ENCODE assay signal across 8 mouse cellular contexts in genomic region chr5:124248845-124249613, GRCm38 (mm10). TPM values are rescaled to one million over a fixed set of nuclear protein-coding genes. Genes with fewer than 3 reads are reported as not detected.
DNase-seq lines count a peak whose midpoint lies in the region; ATAC-seq and TF ChIP-seq lines count a peak whose summit lies in the region.

No protein-coding gene starts in this region.

- H3K27ac ChIP-seq in intestine, embryonic 16.5 days (ENCODE audit: low read length), result peak overlapping the region; percentile 69
- H3K27ac ChIP-seq in liver, postnatal 0 days (ENCODE audit: low read depth), result peak overlapping the region; percentile 92
- H3K27ac ChIP-seq in olfactory bulb, adult 2 months (ENCODE audit: insufficient read depth, low read depth, low read length), result peak overlapping the region; percentile 70

- 2% methylated on average over 56 of the region's 77 CpGs for WGBS in intestine, embryonic 16.5 days
- WGBS in liver, postnatal 0 days (ENCODE audit: insufficient replicate concordance), result 2% methylated on average over 64 of the region's 77 CpGs
- WGBS in olfactory bulb, adult 2 months, result 3% methylated on average over 76 of the region's 77 CpGs

- ATAC-seq in intestine, embryonic 16.5 days, result peak; percentile 73
- ATAC-seq in liver, postnatal 0 days, result peak; percentile 63

- H3K4me3 ChIP-seq in intestine, embryonic 16.5 days (ENCODE audit: low read length), result peak overlapping the region; percentile 75
- H3K4me3 ChIP-seq in liver, postnatal 0 days (ENCODE audit: low read depth, low read length), result peak overlapping the region; percentile 72
- H3K4me3 ChIP-seq in olfactory bulb, adult 2 months (ENCODE audit: insufficient read depth, low read depth, low read length), result peak overlapping the region; percentile 87

- DNase-seq in 3T3-L1 (ENCODE audit: low read depth, low spot score) (peak; percentile 23), R1 (ENCODE audit: low read depth, low spot score) (peak; percentile 43)
- DNase-seq in cerebellum, postnatal 36 days, result peak; percentile 62
- DNase-seq in gastrocnemius, postnatal 4 days (ENCODE audit: low spot score in 2 of 2), result peak; percentile 46 to 66
- DNase-seq in liver, postnatal 0 days, result peak; percentile 71
- DNase-seq in urinary bladder, postnatal 25 days (ENCODE audit: low spot score), result peak; percentile 60

- TF ChIP-seq CTCF in liver, postnatal 0 days (IDR thresholded peaks at IDR 0.05; ENCODE audit: low read depth), result no peak
- no peak for TF ChIP-seq CTCF in olfactory bulb, adult 2 months (IDR thresholded peaks at IDR 0.05; ENCODE audit: insufficient read depth, low read depth, low read length)

- peak overlapping the region; percentile 85 for H3K4me2 ChIP-seq in intestine, embryonic 16.5 days (ENCODE audit: low read depth, low read length)
- peak overlapping the region; percentile 88 for H3K4me2 ChIP-seq in liver, postnatal 0 days (ENCODE audit: low read depth, low read length)

- H3K9ac ChIP-seq in intestine, embryonic 16.5 days (ENCODE audit: low read depth, low read length), result peak overlapping the region; percentile 82
- peak overlapping the region; percentile 84 for H3K9ac ChIP-seq in liver, postnatal 0 days (replicated peaks)

- TF ChIP-seq EP300 in liver, postnatal 0 days (IDR thresholded peaks at IDR 0.05; ENCODE audit: low read depth), result no peak

- H3K27me3 ChIP-seq in intestine, embryonic 16.5 days (replicated peaks; ENCODE audit: control insufficient read depth, insufficient read depth, low read length), result no peaks in the 10 kb centered on the region
- H3K27me3 ChIP-seq in liver, postnatal 0 days (ENCODE audit: insufficient read depth, low read length), result no peaks in the 10 kb centered on the region

- H3K4me1 ChIP-seq in intestine, embryonic 16.5 days (ENCODE audit: control insufficient read depth, insufficient read depth, low read length), result 0 out of 2 replicates have a peak, but pooled peaks cover 7% of the 10 kb centered on the region
- H3K4me1 ChIP-seq in liver, postnatal 0 days (ENCODE audit: insufficient read depth), result peaks cover 15% of the 10 kb centered on the region
- H3K4me1 ChIP-seq in olfactory bulb, adult 2 months (ENCODE audit: control insufficient read depth, insufficient read depth, low read length), result peaks cover 28% of the 10 kb centered on the region

- no peak for TF ChIP-seq POLR2A in olfactory bulb, adult 2 months (IDR thresholded peaks at IDR 0.05; ENCODE audit: insufficient read depth, low read depth, low read length)

- H3K9me3 ChIP-seq in intestine, embryonic 16.5 days (ENCODE audit: control insufficient read depth, low read length), result no peaks in the 10 kb centered on the region
- H3K9me3 ChIP-seq in liver, postnatal 0 days (ENCODE audit: low read length), result no peaks in the 10 kb centered on the region

- no peaks in the 10 kb centered on the region; the same call in 1 of the 2 replicates for H3K36me3 ChIP-seq in intestine, embryonic 16.5 days (ENCODE audit: control insufficient read depth, insufficient read depth, low read length)
- peaks cover 5% of the 10 kb centered on the region; the same call in 1 of the 2 replicates for H3K36me3 ChIP-seq in liver, postnatal 0 days (replicated peaks; ENCODE audit: insufficient read depth, low read length)

RNA-seq across cellular contexts. Expression of gene Pitpnm2, which starts 0.5 kb away (rescaled TPM):
- total RNA-seq in gastrocnemius, postnatal 4 days (2021), result 10 to 100 TPM; 24.7 to 28.9 TPM
- 1.8 and 2.4 TPM in 2 replicates for polyA plus RNA-seq in intestine, embryonic 16.5 days (2015; fragmentation: Nextera tagmentation; extraction: Ambion mirVana)
- polyA plus RNA-seq in liver, postnatal 0 days (2015; fragmentation: Nextera tagmentation; extraction: Ambion mirVana), result 2.1 and 2.4 TPM in 2 replicates
- polyA plus RNA-seq in olfactory bulb, adult 2 months (2012; ENCODE audit: insufficient read depth, insufficient read length, low replicate concordance, missing spikeins), result 145 TPM in 1 of 2 replicates, not detected in the other

Comparison
In these comparisons a context has a peak if more than half of its experiments do, and no peak if none do; other contexts are left out.
1. Peak in every context shown above with its lines: DNase-seq, ATAC-seq, H3K4me3 ChIP-seq and H3K27ac ChIP-seq.
2. RNA of gene Pitpnm2, which starts 0.5 kb away (polyA plus RNA-seq): 145 TPM in olfactory bulb, adult 2 months; 2.1 to 2.4 TPM in liver, postnatal 0 days and 1.8 to 2.4 TPM in intestine, embryonic 16.5 days; every median in the first group is over 10 times any median in the second.